Mouse (Mus musculus) stomach, postnatal 0 days (tissue): Measurements from ENCODE around the gene Rimklb.

Source experiments
- CTCF ChIP-seq: IDR thresholded peaks from 2 replicates; pipeline ENCODE4 v1.5.1; 2016; ENCODE audit warnings: antibody characterized with exemption, low read depth, mild to moderate bottlenecking, moderate library complexity
- EP300 ChIP-seq: optimal IDR thresholded peaks from 2 replicates; pipeline ENCODE3; 2016; ENCODE audit warnings: antibody characterized with exemption

GRCm38 (mm10) chr6:122492479-122492878, 6.1 kb downstream of the Rimklb start:
- TF ChIP-seq EP300 (no peak), CTCF (no peak)
